In genomic region chr4:129771314-129771671, GRCm38 (mm10) we compare ENCODE assay signal across 9 mouse cellular contexts. TPM values are rescaled to one million over a fixed set of nuclear protein-coding genes. Genes with fewer than 3 reads are reported as not detected.
DNase-seq lines count a peak whose midpoint lies in the region; ATAC-seq and TF ChIP-seq lines count a peak whose summit lies in the region.
"Had no signal": no experiment of that assay in that cellular context is flagged by ENCODE, and none has a peak within 500 bp of the region (broad histone marks: within the 10 kb centered on the region; RNA-seq: fewer than 3 reads in every experiment).

No protein-coding gene starts in this region.

- no peak overlapping the region for H3K9ac ChIP-seq in heart, postnatal 0 days (replicated peaks; ENCODE audit: low read depth, low read length)
- H3K9ac ChIP-seq in embryonic facial prominence, embryonic 12.5 days: no peak overlapping the region
- no peak overlapping the region for H3K9ac ChIP-seq in hindbrain, postnatal 0 days (replicated peaks; ENCODE audit: low read length)
- H3K9ac ChIP-seq in midbrain, embryonic 15.5 days: no peak overlapping the region

- no peak for ATAC-seq in heart, postnatal 0 days (ENCODE audit: insufficient read depth, low read depth)
- 0 out of 2 replicates have a peak, but pooled peaks have one; percentile 2 for ATAC-seq in embryonic facial prominence, embryonic 12.5 days (ENCODE audit: insufficient number of reproducible peaks, insufficient read depth, low FRiP score, low TSS enrichment)
- peak; percentile 29; the same call in 1 of the 2 replicates for ATAC-seq in hindbrain, postnatal 0 days
- no peak for ATAC-seq in midbrain, embryonic 15.5 days (replicated peaks)

- no peaks in the 10 kb centered on the region for H3K9me3 ChIP-seq in heart, postnatal 0 days (replicated peaks; ENCODE audit: control insufficient read depth, low read length)
- H3K9me3 ChIP-seq in embryonic facial prominence, embryonic 12.5 days: no peaks in the 10 kb centered on the region
- H3K9me3 ChIP-seq in hindbrain, postnatal 0 days (ENCODE audit: low read length): no peaks in the 10 kb centered on the region
- H3K9me3 ChIP-seq in midbrain, embryonic 15.5 days: no peaks in the 10 kb centered on the region
- H3K9me3 ChIP-seq: G1E had no signal

- peak overlapping the region; percentile 28 for H3K4me3 ChIP-seq in heart, postnatal 0 days (ENCODE audit: low read depth, low read length)
- H3K4me3 ChIP-seq in embryonic facial prominence, embryonic 12.5 days: 0 out of 2 replicates have a peak overlapping the region, but pooled peaks have one; percentile 13
- H3K4me3 ChIP-seq in hindbrain, postnatal 0 days (ENCODE audit: low read length): peak overlapping the region; percentile 11; the same call in 1 of the 2 replicates
- no peak overlapping the region for H3K4me3 ChIP-seq in midbrain, embryonic 15.5 days

- peaks cover 8% of the 10 kb centered on the region; the same call in 1 of the 2 replicates for H3K4me1 ChIP-seq in heart, postnatal 0 days (ENCODE audit: control insufficient read depth, insufficient read depth)
- peaks cover 23% of the 10 kb centered on the region for H3K4me1 ChIP-seq in embryonic facial prominence, embryonic 12.5 days
- peaks cover 10% of the 10 kb centered on the region for H3K4me1 ChIP-seq in hindbrain, postnatal 0 days (ENCODE audit: insufficient read depth, low read length)
- H3K4me1 ChIP-seq in midbrain, embryonic 15.5 days: peaks cover 18% of the 10 kb centered on the region

- no peak for DNase-seq in heart, postnatal 0 days (ENCODE audit: low spot score)
- no peak for DNase-seq in heart, adult 8-10 months (ENCODE audit: low spot score)
- peak; percentile 33 for DNase-seq in hindbrain, postnatal 0 days (ENCODE audit: low spot score)
- no peak for DNase-seq in cerebellum, adult 8-10 months
- DNase-seq in thymus, postnatal 36 days: no peak
- DNase-seq in adrenal gland, adult (ENCODE audit: inconsistent age in 2 of 2, low spot score in 1 of 2): no peak

- no peak for TF ChIP-seq CTCF in heart, postnatal 0 days (IDR thresholded peaks at IDR 0.05; ENCODE audit: low read depth)
- no peak for TF ChIP-seq CTCF in hindbrain, postnatal 0 days (IDR thresholded peaks at IDR 0.05; ENCODE audit: low read depth)

- peak overlapping the region; percentile 54 for H3K4me2 ChIP-seq in heart, postnatal 0 days (ENCODE audit: low read depth, low read length)
- peak overlapping the region; percentile 51 for H3K4me2 ChIP-seq in embryonic facial prominence, embryonic 12.5 days (replicated peaks)
- H3K4me2 ChIP-seq in hindbrain, postnatal 0 days (ENCODE audit: low read depth, low read length): peak overlapping the region; percentile 41
- H3K4me2 ChIP-seq in midbrain, embryonic 15.5 days: peak overlapping the region; percentile 35

- peak overlapping the region; percentile 43; the same call in 1 of the 2 replicates for H3K27ac ChIP-seq in heart, postnatal 0 days (ENCODE audit: low read depth)
- H3K27ac ChIP-seq in embryonic facial prominence, embryonic 12.5 days: peak overlapping the region; percentile 78; the same call in 1 of the 2 replicates
- peak overlapping the region; percentile 68; the same call in 1 of the 2 replicates for H3K27ac ChIP-seq in hindbrain, postnatal 0 days
- H3K27ac ChIP-seq in midbrain, embryonic 15.5 days: peak overlapping the region; percentile 54

- 0 out of 2 replicates have a peak, but pooled peaks cover 2% of the 10 kb centered on the region for H3K27me3 ChIP-seq in heart, postnatal 0 days (ENCODE audit: control insufficient read depth, insufficient read depth, low read length)
- H3K27me3 ChIP-seq in embryonic facial prominence, embryonic 12.5 days: no peaks in the 10 kb centered on the region
- H3K27me3 ChIP-seq in hindbrain, postnatal 0 days (ENCODE audit: insufficient read depth, low read length): no peaks in the 10 kb centered on the region
- H3K27me3 ChIP-seq in midbrain, embryonic 15.5 days (replicated peaks): no peaks in the 10 kb centered on the region

- TF ChIP-seq EP300 in heart, postnatal 0 days (IDR thresholded peaks at IDR 0.05; ENCODE audit: low read depth): no peak

- WGBS in heart, postnatal 0 days: 22% methylated on average over 7 of the region's 7 CpGs
- WGBS in embryonic facial prominence, embryonic 12.5 days: 8% methylated on average over 7 of the region's 7 CpGs
- 13% methylated on average over 7 of the region's 7 CpGs for WGBS in hindbrain, postnatal 0 days
- WGBS in midbrain, embryonic 15.5 days: 23% methylated on average over 7 of the region's 7 CpGs

- H3K36me3 ChIP-seq in heart, postnatal 0 days (replicated peaks; ENCODE audit: control insufficient read depth, insufficient read depth, low read length): no peaks in the 10 kb centered on the region
- H3K36me3 ChIP-seq in embryonic facial prominence, embryonic 12.5 days: no peaks in the 10 kb centered on the region
- no peaks in the 10 kb centered on the region for H3K36me3 ChIP-seq in hindbrain, postnatal 0 days (ENCODE audit: insufficient read depth, low read length)
- no peaks in the 10 kb centered on the region for H3K36me3 ChIP-seq in midbrain, embryonic 15.5 days (replicated peaks)
- H3K36me3 ChIP-seq: G1E had no signal

RNA-seq across cellular contexts. Expression of gene Khdrbs1, which starts 29.2 kb away (rescaled TPM):
- 43.5 and 47.8 TPM in 2 replicates for total RNA-seq in heart, postnatal 0 days (2014; rRNA removed; ENCODE audit: low replicate concordance)
- 42.2 and 44.7 TPM in 2 replicates for polyA plus RNA-seq in heart, postnatal 0 days (2015; fragmentation: Nextera tagmentation; extraction: Ambion mirVana)
- 10 to 100 TPM; 33.9 to 38.6 (median 37.7) TPM for total RNA-seq in heart, adult 8-10 months (2022)
- 191 and 204 TPM in 2 replicates for polyA plus RNA-seq in embryonic facial prominence, embryonic 12.5 days (2016; fragmentation: Nextera tagmentation; extraction: Ambion mirVana)
- total RNA-seq in hindbrain, postnatal 0 days (2014; rRNA removed): 75.1 and 86.2 TPM in 2 replicates
- polyA plus RNA-seq in hindbrain, postnatal 0 days (2015; fragmentation: Nextera tagmentation; extraction: Ambion mirVana): 85.7 and 86.5 TPM in 2 replicates
- polyA plus RNA-seq in midbrain, embryonic 15.5 days (2015; fragmentation: Nextera tagmentation; extraction: Ambion mirVana): 137 and 138 TPM in 2 replicates

RNA-seq across cellular contexts. Expression of gene Ptp4a2, which starts 39.7 kb away (rescaled TPM):
- total RNA-seq in heart, postnatal 0 days (2014; rRNA removed; ENCODE audit: low replicate concordance): 132 and 176 TPM in 2 replicates
- polyA plus RNA-seq in heart, postnatal 0 days (2015; fragmentation: Nextera tagmentation; extraction: Ambion mirVana): 407 and 417 TPM in 2 replicates
- total RNA-seq in heart, adult 8-10 months (2022): 100 to 1,000 TPM; 196 to 239 (median 228) TPM
- polyA plus RNA-seq in embryonic facial prominence, embryonic 12.5 days (2016; fragmentation: Nextera tagmentation; extraction: Ambion mirVana): 306 and 332 TPM in 2 replicates
- 83.5 and 91.7 TPM in 2 replicates for total RNA-seq in hindbrain, postnatal 0 days (2014; rRNA removed)
- 243 and 254 TPM in 2 replicates for polyA plus RNA-seq in hindbrain, postnatal 0 days (2015; fragmentation: Nextera tagmentation; extraction: Ambion mirVana)
- 220 and 223 TPM in 2 replicates for polyA plus RNA-seq in midbrain, embryonic 15.5 days (2015; fragmentation: Nextera tagmentation; extraction: Ambion mirVana)

Comparison
In these comparisons a context has a peak if more than half of its experiments do, and no peak if none do; other contexts are left out.
1. ATAC-seq: peak in embryonic facial prominence, embryonic 12.5 days (single experiment) and hindbrain, postnatal 0 days (single experiment); none in heart, postnatal 0 days (single experiment) and midbrain, embryonic 15.5 days (single experiment).
2. Peak in every context shown above with its lines, with median percentiles within 50 percentile points of each other: H3K27ac ChIP-seq and H3K4me2 ChIP-seq.